Mouse (Mus musculus): ENCODE results near the gene Hsd17b3. TPM values are rescaled to one million over a fixed set of nuclear protein-coding genes. Genes with fewer than 3 reads are reported as not detected.
A peak's percentile ranks its signal among the peaks of the same experiment; 100 is the strongest.

Gene Hsd17b3
- polyA plus RNA-seq, 1 experiment from 2014 or later = not detected

DNA sequence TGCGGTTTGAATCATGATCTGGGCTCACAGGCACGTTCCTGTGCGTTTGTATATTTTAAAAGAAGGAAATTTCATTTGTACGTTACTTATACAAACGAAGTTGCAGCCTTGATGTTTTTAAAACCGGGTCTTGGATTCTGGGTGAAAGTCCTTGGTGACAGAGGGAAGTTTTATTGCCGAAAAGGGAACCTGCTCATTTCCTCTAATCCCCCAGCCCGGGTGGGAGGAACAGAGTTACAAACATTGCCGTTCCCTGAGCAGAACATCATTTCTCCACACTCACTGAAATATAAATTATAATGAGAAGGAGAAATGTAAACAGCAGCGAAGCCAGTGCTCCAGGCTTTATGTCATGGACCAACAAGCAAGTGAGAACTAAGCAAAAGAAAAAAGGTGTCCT is 49.1 kb downstream of the Hsd17b3 start:
- H3K4me2 ChIP-seq (replicated peaks; ENCODE audit: low read depth, low read length) = peak overlapping the region; percentile 13; the same call in 1 of the 2 replicates
- no peaks in the 10 kb centered on the region for H3K36me3 ChIP-seq (ENCODE audit: control insufficient read depth, insufficient read depth, low read length)
- peaks cover 3% of the 10 kb centered on the region; the same call in 1 of the 2 replicates for H3K9me3 ChIP-seq (ENCODE audit: control insufficient read depth, low read depth, low read length)
- ATAC-seq (ENCODE audit: insufficient number of reproducible peaks, insufficient read depth, low FRiP score, low read depth) = peak; percentile 28; the same call in 1 of the 2 replicates
- H3K27ac ChIP-seq (ENCODE audit: low read length) = peak overlapping the region; percentile 77
- no peak overlapping the region for H3K4me3 ChIP-seq (ENCODE audit: low read depth, low read length)
- H3K4me1 ChIP-seq (ENCODE audit: control insufficient read depth, insufficient read depth, low read length) = peaks cover 15% of the 10 kb centered on the region
- WGBS = 21% methylated on average over 10 of the region's 10 CpGs
- no peaks in the 10 kb centered on the region for H3K27me3 ChIP-seq (ENCODE audit: control insufficient read depth, insufficient read depth, low read length)
- no peak overlapping the region for H3K9ac ChIP-seq (replicated peaks; ENCODE audit: low read depth, low read length)

DNA sequence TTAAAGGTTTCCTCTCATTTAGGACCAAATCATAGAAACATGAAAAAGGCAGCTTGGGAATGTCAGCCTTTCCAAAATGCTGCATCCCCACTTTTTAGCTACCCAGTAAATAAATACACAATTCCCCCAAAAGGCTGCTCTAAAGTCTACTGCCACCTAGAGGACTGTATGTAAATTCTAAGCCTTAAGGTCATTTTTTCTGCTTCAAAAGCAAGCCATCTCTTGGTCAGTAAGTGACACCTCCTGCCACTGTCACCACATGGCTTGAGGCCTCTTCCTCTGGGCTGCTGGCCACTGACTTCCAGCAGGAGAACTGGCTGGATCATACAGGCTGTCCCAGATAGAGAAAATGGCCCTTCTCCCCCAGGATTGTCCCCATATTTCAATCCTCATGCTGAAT is 50.9 kb downstream of the Hsd17b3 start:
- no peak overlapping the region for H3K9ac ChIP-seq (replicated peaks; ENCODE audit: low read depth, low read length)
- peaks cover 17% of the 10 kb centered on the region for H3K4me1 ChIP-seq (ENCODE audit: control insufficient read depth, insufficient read depth, low read length)
- no peaks in the 10 kb centered on the region for H3K27me3 ChIP-seq (ENCODE audit: control insufficient read depth, insufficient read depth, low read length)
- H3K9me3 ChIP-seq (ENCODE audit: control insufficient read depth, low read depth, low read length) = peaks cover 3% of the 10 kb centered on the region; the same call in 1 of the 2 replicates
- H3K36me3 ChIP-seq (ENCODE audit: control insufficient read depth, insufficient read depth, low read length) = no peaks in the 10 kb centered on the region
- no peak overlapping the region; the same call in 1 of the 2 replicates for H3K27ac ChIP-seq (ENCODE audit: low read length)
- H3K4me2 ChIP-seq (replicated peaks; ENCODE audit: low read depth, low read length) = no peak overlapping the region
- no peak overlapping the region for H3K4me3 ChIP-seq (ENCODE audit: low read depth, low read length)
- ATAC-seq (ENCODE audit: insufficient number of reproducible peaks, insufficient read depth, low FRiP score, low read depth) = no peak

DNA sequence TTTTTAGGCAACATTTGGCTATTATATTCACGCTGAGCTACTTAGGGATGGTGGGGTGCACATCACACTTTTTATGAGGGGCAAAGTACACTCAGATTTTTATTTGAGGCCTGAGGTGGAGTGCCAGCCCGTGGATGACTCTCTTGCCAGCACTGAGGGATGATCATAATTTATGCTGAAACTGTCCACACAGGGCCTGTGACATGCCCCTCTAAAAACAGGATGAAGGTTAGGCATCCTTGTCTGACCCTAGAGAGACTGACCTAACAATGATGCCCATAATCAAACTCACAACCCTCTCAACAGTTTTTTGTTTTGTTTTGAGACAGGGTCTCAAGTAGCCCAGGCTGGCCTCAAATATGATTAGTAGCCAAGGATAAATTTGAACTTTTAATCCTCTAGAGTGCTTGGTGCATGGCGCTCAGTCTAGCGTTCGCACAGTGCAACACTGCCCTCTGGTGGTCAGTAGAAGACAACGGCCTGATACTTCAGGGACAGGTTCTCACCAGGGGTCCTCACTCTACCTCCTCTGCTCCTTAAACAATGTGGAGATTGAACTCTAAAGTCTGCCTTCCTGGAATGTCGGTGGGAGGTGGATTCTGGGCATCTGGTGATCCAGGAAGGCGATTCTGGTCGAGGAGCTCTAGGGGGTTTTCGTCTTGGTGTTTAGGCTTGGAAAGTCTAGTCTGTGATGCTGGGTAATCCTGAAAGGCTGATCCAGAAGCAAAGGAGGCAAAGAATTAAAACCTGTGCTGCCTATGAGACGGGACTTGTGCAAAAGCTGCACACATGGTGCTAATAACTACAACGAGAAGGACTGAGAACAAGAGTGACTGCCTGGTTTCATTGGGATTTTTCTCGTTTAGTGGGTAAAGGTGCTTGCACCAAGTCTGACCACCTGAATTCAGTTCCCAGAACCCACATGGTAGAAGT is 52.7 kb downstream of the Hsd17b3 start:
- Histone ChIP-seq H3K9ac (replicated peaks; ENCODE audit: low read depth, low read length) (no peak overlapping the region), H3K4me2 (replicated peaks; ENCODE audit: low read depth, low read length) (no peak overlapping the region), H3K4me1 (ENCODE audit: control insufficient read depth, insufficient read depth, low read length) (peaks cover 17% of the 10 kb centered on the region), H3K27ac (ENCODE audit: low read length) (no peak overlapping the region), H3K4me3 (ENCODE audit: low read depth, low read length) (no peak overlapping the region), H3K9me3 (ENCODE audit: control insufficient read depth, low read depth, low read length) (peaks cover 3% of the 10 kb centered on the region; the same call in 1 of the 2 replicates), H3K27me3 (ENCODE audit: control insufficient read depth, insufficient read depth, low read length) (no peaks in the 10 kb centered on the region), H3K36me3 (ENCODE audit: control insufficient read depth, insufficient read depth, low read length) (no peaks in the 10 kb centered on the region)
- peak; percentile 54; the same call in 1 of the 2 replicates for ATAC-seq (ENCODE audit: insufficient number of reproducible peaks, insufficient read depth, low FRiP score, low read depth)
- WGBS = 23% methylated on average over 13 of the region's 13 CpGs

- Histone ChIP-seq H3K36me3 (ENCODE audit: control insufficient read depth, insufficient read depth, low read length) (no peaks in the 10 kb centered on the region), H3K4me3 (ENCODE audit: low read depth, low read length) (no peak overlapping the region), H3K4me2 (replicated peaks; ENCODE audit: low read depth, low read length) (no peak overlapping the region), H3K9me3 (ENCODE audit: control insufficient read depth, low read depth, low read length) (no peaks in the 10 kb centered on the region), H3K9ac (replicated peaks; ENCODE audit: low read depth, low read length) (no peak overlapping the region), H3K27ac (ENCODE audit: low read length) (0 out of 2 replicates have a peak overlapping the region, but pooled peaks have one; percentile 34), H3K4me1 (ENCODE audit: control insufficient read depth, insufficient read depth, low read length) (peaks cover 13% of the 10 kb centered on the region), H3K27me3 (ENCODE audit: control insufficient read depth, insufficient read depth, low read length) (no peaks in the 10 kb centered on the region)
- ATAC-seq (ENCODE audit: insufficient number of reproducible peaks, insufficient read depth, low FRiP score, low read depth) = no peak
- WGBS = 16% methylated on average over 8 of the region's 8 CpGs
Measured at GRCm38 (mm10) chr13:64035036-64035435, 54.0 kb downstream of the Hsd17b3 start.

DNA sequence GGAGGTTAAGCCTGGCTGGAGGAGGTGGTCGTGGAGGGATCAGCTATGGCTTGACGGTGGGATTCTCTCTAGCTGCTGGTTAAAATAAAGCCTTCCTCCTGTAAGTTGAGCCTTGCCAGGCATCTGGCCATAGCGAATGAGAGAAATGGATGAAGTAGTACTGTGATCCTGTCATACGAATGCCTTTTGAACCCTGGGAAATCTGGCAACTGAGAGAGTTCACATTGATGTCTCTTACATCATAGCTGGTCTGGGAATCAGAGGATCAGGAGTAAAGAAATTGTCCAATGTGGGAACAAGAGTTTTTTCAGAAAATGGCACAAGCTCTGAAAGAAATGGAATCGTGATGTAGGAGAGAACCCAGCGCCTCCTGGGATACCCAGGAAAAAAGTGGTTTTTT is 55.1 kb downstream of the Hsd17b3 start:
- Histone ChIP-seq H3K4me3 (ENCODE audit: low read depth, low read length) (no peak overlapping the region), H3K9ac (replicated peaks; ENCODE audit: low read depth, low read length) (no peak overlapping the region), H3K4me2 (replicated peaks; ENCODE audit: low read depth, low read length) (no peak overlapping the region), H3K4me1 (ENCODE audit: control insufficient read depth, insufficient read depth, low read length) (peaks cover 5% of the 10 kb centered on the region), H3K27ac (ENCODE audit: low read length) (no peak overlapping the region), H3K36me3 (ENCODE audit: control insufficient read depth, insufficient read depth, low read length) (no peaks in the 10 kb centered on the region), H3K27me3 (ENCODE audit: control insufficient read depth, insufficient read depth, low read length) (no peaks in the 10 kb centered on the region), H3K9me3 (ENCODE audit: control insufficient read depth, low read depth, low read length) (no peaks in the 10 kb centered on the region)
- no peak for ATAC-seq (ENCODE audit: insufficient number of reproducible peaks, insufficient read depth, low FRiP score, low read depth)
- WGBS = 74% methylated on average over 6 of the region's 6 CpGs

DNA sequence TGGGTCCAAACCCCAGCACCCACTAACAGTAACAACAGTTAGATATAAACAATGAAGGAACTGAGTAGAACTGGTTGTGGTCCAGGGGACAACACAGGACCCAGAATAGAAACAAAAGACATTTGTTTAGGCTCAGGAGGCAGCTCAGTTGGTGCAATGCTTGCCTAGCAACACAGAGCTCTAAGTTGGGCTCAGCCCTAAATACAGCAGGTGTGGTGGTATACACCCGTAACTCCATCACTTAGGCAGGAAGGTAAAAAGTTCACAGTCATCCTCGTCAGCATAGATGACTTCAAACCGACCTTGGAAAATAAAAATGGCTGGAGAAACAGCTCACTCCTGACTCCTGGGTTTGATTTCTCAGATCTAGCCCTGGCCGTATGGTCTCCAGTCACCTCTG is 55.8 kb downstream of the Hsd17b3 start:
- no peaks in the 10 kb centered on the region for H3K36me3 ChIP-seq (ENCODE audit: control insufficient read depth, insufficient read depth, low read length)
- H3K27ac ChIP-seq (ENCODE audit: low read length) = no peak overlapping the region
- H3K9me3 ChIP-seq (ENCODE audit: control insufficient read depth, low read depth, low read length) = no peaks in the 10 kb centered on the region
- no peaks in the 10 kb centered on the region for H3K27me3 ChIP-seq (ENCODE audit: control insufficient read depth, insufficient read depth, low read length)
- H3K9ac ChIP-seq (replicated peaks; ENCODE audit: low read depth, low read length) = no peak overlapping the region
- whole genome bisulfite sequencing = 72% methylated on average over 4 of the region's 4 CpGs
- ATAC-seq (ENCODE audit: insufficient number of reproducible peaks, insufficient read depth, low FRiP score, low read depth) = no peak
- peaks cover 5% of the 10 kb centered on the region for H3K4me1 ChIP-seq (ENCODE audit: control insufficient read depth, insufficient read depth, low read length)
- no peak overlapping the region for H3K4me2 ChIP-seq (replicated peaks; ENCODE audit: low read depth, low read length)
- H3K4me3 ChIP-seq (ENCODE audit: low read depth, low read length) = no peak overlapping the region

GRCm38 (mm10) chr13:64031254-64031653 is 57.8 kb downstream of the Hsd17b3 start:
- 59% methylated on average over 4 of the region's 4 CpGs for WGBS
- no peak for ATAC-seq (ENCODE audit: insufficient number of reproducible peaks, insufficient read depth, low FRiP score, low read depth)
- H3K4me1 ChIP-seq (ENCODE audit: control insufficient read depth, insufficient read depth, low read length) = peaks cover 5% of the 10 kb centered on the region

GRCm38 (mm10) chr13:64030792-64031191 is 58.2 kb downstream of the Hsd17b3 start:
- Histone ChIP-seq H3K36me3 (ENCODE audit: control insufficient read depth, insufficient read depth, low read length) (no peaks in the 10 kb centered on the region), H3K9me3 (ENCODE audit: control insufficient read depth, low read depth, low read length) (no peaks in the 10 kb centered on the region), H3K4me3 (ENCODE audit: low read depth, low read length) (no peak overlapping the region), H3K4me1 (ENCODE audit: control insufficient read depth, insufficient read depth, low read length) (peaks cover 5% of the 10 kb centered on the region), H3K27ac (ENCODE audit: low read length) (no peak overlapping the region), H3K4me2 (replicated peaks; ENCODE audit: low read depth, low read length) (no peak overlapping the region), H3K9ac (replicated peaks; ENCODE audit: low read depth, low read length) (no peak overlapping the region), H3K27me3 (ENCODE audit: control insufficient read depth, insufficient read depth, low read length) (no peaks in the 10 kb centered on the region)
- ATAC-seq (ENCODE audit: insufficient number of reproducible peaks, insufficient read depth, low FRiP score, low read depth) = no peak
- WGBS = 24% methylated on average over 1 of the region's 1 CpGs

More at GRCm38 (mm10) chr13:64031254-64031653, 57.8 kb downstream of the Hsd17b3 start:
- H3K4me2 ChIP-seq (replicated peaks; ENCODE audit: low read depth, low read length) = no peak overlapping the region
- H3K27ac ChIP-seq (ENCODE audit: low read length) = no peak overlapping the region
- H3K36me3 ChIP-seq (ENCODE audit: control insufficient read depth, insufficient read depth, low read length) = no peaks in the 10 kb centered on the region
- H3K27me3 ChIP-seq (ENCODE audit: control insufficient read depth, insufficient read depth, low read length) = no peaks in the 10 kb centered on the region
- H3K9ac ChIP-seq (replicated peaks; ENCODE audit: low read depth, low read length) = no peak overlapping the region
- no peaks in the 10 kb centered on the region for H3K9me3 ChIP-seq (ENCODE audit: control insufficient read depth, low read depth, low read length)
- no peak overlapping the region for H3K4me3 ChIP-seq (ENCODE audit: low read depth, low read length)

Measured in stomach, embryonic 14.5 days (tissue).